Mouse (Mus musculus): ENCODE results near the gene Olfm1.

Olfm1 gene

DNA sequence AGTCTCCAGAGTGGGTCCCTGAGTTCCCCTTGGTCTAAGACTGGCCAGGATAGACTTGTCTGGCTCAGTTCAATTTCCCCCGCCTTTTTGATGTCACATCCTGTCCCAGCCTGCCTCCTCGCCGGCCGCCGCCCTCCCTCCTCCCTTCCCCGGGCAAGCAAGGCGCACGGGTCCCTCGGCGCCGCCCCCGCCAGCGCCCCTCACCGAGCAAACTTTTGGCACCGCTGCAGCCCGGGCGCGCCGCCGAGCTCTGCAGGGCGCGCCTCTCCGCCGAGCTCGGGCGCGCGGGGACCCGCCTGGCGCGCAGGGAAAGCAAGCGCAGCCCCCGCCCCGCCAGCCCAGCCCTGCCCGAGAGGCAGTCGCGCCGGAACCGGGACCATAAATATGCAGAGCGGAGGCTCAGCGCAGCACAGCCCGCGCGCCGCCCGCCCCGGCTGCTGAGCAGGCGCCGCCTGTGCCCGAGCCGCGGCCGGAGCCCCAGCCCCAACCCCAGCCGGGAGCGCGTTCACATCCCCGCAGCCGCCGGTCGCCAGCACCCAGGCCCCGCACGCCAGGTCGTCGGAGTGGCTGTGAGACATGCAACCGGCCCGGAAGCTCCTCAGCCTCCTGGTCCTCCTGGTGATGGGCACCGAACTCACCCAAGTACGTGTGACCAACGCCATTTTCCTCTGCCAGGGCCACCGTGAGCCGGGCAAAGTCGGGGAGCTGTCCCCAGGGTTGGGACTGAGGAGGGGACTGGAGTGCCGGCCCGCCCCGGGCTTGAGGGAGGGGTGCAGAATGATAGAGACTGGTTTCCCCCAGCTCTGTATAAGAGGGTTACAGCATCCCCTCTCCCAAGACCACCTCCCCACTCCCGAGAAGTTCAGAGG lies at the start of gene Olfm1:
Olfm1 (plus strand) TSS at position 172 of the 869 bp plus-strand sequence.
- in situ Hi-C loops (cut with MboI, MseI), result no loop called here

DNA sequence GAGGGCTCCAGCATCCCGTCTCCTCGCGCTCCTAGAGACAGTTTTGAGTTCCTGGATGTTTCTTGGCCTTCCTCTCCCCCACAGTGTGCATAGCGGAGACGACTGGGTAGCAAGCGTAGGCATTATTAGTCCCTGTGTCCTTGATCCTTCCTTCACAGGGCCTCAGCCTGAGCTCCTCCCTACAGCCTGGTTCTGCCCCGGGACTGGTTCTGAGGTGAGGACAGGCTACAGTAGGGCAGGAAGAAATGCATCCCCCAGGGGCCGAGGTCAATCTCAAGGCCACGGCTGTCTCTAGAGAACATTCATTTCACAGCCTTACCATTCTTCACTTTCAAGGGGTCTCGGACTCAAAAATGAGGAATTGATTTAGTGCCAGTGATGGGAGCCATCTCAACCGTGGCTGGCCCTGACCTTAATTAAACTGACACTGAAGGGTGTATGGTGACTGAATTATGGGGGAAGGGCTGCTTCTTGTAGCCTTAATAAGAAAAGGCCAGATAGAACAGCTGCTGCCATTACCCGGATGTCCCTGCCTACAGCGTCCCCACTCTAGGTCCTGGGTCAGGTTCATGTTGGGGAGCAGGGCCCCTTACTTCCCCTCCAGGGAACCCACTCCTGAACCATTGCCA lies 49.3 kb upstream of the Olfm1 start:
- in situ Hi-C loops (cut with MboI, MseI), result loop anchor here (10.0 kb wide), 1 partner anchor 1011 kb away; no protein-coding TSS in a partner anchor

DNA sequence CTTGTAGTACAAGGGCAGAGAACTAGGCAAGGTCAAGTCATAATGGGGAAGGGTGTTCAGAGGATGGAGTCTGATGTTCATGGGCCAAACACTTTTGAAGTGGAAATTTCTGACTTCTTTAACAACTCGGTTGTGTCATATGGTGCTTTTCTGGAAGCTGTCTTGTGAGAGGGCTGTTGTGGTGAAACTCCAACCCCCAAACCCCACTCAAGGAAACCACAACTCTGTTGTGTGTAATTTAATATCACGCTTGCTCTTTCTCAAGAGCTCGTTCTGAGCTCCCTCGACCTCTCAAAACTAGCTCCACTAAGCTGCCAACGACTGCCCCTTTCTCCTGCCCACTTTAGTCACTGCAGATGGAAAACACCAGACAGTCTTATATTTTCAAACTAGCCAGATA lies 47.1 kb upstream of the Olfm1 start:
- in situ Hi-C loops (cut with MboI, MseI), result loop anchor here (10.0 kb wide), 1 partner anchor 1009 kb away; no protein-coding TSS in a partner anchor

DNA sequence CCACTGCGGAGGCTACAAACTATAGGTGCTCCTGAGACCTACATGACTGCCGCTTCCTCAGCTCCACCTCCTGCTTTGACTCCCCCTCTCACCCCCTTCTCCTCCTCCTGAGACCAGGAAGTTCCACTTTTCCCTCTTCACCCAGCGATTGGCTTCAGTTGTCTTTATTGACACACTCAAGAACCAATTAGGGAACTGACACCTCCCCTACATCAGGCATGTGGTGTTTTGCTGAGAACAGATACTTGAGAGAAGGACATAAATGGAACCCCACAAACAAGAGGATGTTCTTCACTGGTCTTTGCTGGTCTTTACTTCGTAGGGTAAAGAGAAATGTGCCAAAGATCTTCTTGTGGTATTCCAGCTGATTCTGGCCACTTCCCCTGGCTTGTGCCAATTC lies 46.6 kb upstream of the Olfm1 start:
- in situ Hi-C loops (cut with MboI, MseI), result loop anchor here (10.0 kb wide), 1 partner anchor 1009 kb away; no protein-coding TSS in a partner anchor

DNA sequence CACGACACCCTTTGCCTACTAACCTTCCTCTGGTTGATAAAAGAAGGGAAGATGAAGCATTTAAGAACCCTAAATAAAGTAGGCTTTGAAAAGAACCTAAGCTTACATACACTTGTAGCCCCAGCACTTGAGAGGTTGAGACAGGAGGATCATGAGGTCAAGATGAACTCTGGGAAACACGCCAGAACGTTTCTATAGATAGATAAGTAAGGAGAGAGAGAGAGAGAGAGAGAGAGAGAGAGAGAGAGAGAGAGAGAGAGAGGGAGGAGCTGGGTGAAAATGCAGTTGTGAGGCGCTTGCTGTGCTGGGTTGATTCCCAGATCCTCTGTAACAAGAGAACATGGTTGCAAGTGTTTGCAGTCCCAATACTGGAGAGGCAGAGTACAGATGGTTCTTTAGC lies 46.1 kb upstream of the Olfm1 start:
- in situ Hi-C loops (cut with MboI, MseI), result loop anchor here (10.0 kb wide), 1 partner anchor 1008 kb away; no protein-coding TSS in a partner anchor

DNA sequence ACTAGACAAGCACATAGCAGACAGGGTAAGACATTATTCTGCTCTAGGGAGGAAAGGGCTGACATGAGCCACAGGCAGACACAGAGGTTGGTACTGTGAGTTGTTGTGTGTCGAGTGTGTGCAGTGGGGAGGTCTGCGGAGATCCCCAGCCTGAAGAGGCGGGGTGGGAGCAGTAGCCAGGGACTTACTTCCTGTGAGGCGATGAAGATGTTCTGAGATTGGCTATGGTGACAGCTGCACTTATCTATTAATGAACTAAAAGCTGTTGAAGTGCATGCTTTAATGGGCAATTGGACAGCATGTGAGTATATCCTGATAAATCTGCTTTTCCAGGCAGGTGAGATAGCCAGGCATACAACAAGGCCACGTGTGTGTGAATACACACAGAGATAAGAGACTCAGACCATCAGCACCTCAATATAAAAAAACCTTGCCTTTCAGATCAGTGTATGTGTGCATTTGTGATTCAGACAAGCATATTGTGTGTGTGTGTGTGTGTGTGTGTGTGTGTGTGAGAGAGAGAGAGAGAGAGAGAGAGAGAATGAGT lies 45.5 kb upstream of the Olfm1 start:
- in situ Hi-C loops (cut with MboI, MseI), result loop anchor here (10.0 kb wide), 1 partner anchor 1007 kb away; no protein-coding TSS in a partner anchor

DNA sequence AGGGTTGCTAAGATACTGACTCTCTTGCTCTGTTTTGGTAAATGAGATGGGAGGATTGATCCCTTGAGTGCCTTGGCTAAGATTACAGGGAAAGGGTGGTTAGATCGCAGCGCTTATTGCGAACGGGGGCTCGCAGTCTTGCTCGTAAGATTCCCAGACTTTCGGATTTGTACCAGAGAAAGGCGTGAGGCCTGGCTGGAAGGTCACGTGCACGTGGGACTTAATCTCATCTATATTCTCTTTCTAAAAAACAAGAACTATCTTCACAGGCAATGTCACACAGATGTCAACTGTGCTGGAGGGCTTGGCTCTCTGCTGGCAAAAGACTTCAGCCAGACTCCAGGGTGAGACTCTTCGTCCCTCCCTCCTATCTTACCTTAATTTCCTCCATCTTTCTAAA lies 43.1 kb upstream of the Olfm1 start:
- in situ Hi-C loops (cut with MboI, MseI), result loop anchor here (10.0 kb wide), 1 partner anchor 1005 kb away; no protein-coding TSS in a partner anchor

DNA sequence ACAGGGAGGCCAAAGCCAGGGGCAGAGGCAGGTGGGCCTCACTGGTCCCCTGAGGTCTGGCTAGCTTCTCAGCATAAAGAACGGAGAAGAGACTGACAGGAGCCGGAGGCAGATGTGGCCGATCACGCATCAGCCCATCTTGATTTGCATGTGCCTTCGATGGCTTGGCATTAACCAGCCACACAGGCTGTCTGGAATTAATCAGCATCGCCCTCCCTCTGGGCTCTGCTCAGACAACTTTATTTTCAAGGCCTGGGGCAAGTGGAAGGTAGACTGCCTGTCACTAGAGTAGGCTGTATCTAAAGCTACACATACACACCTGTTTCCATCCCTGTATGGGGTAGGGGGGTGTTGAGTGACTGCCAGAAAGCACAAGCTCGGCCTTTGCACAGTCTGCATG lies 32.2 kb upstream of the Olfm1 start:
- in situ Hi-C loops (cut with MboI, MseI), result no loop called here

DNA sequence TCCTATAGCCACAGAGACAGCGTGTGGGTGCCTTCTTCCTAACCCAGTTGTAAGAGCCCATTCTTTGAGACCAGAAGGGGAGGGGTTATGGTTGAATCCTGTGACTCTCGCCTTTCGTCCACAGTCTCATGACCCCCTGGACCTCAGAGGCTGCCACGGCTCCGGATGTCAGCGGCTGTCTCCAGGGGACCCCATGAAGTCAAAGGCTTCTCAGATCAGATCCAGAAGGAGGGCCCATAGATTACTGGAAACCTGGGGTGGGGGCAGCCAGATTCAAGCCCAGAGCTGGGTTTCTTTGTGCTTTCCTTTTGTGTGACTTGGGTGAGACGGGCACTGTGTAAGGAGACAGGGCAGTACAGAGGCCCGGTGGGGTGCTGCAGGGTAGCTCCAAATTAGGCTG lies 27.2 kb upstream of the Olfm1 start:
- in situ Hi-C loops (cut with MboI, MseI), result no loop called here

DNA sequence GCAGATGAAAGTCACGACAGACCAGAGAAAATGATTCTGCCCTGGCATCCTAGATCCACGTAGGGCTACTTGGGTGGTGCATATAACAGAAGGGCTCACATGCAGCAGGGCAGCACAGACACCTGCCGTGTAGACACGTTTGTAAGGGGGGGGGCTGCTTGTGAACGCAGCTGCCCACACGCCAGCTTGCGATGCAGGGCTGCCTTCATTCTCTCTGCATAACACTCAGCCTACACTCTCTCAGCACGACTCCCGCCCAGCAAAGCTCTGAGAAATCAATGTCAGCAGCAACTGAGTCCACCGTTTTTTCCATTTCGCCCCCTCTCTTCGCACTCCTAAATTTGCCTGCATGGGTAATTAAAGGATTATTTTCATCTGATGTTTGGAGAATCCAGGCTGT lies 23.5 kb upstream of the Olfm1 start:
- in situ Hi-C loops (cut with MboI, MseI), result no loop called here

DNA sequence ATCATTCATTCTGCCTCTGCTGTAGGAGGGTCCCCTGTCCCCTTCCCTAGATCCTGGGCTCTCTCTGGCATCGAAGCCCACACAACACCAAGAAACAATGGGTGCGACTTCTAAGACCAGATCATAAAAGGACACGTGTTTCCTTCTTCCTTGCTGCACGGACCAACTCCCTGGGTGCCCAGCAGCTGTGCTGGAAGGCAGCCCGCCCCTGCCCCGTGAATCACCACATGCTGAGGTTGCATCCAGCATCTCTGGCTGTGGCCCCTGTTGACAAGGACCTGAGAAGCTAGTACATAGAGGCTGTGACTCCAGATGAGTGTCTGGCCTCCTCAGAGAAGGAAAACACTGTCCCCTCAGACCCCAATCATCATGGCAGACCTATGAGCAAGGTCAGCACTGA lies 20.8 kb upstream of the Olfm1 start:
- in situ Hi-C loops (cut with MboI, MseI), result loop anchor here (10.0 kb wide), 1 partner anchor 1123 kb away; no protein-coding TSS in a partner anchor

DNA sequence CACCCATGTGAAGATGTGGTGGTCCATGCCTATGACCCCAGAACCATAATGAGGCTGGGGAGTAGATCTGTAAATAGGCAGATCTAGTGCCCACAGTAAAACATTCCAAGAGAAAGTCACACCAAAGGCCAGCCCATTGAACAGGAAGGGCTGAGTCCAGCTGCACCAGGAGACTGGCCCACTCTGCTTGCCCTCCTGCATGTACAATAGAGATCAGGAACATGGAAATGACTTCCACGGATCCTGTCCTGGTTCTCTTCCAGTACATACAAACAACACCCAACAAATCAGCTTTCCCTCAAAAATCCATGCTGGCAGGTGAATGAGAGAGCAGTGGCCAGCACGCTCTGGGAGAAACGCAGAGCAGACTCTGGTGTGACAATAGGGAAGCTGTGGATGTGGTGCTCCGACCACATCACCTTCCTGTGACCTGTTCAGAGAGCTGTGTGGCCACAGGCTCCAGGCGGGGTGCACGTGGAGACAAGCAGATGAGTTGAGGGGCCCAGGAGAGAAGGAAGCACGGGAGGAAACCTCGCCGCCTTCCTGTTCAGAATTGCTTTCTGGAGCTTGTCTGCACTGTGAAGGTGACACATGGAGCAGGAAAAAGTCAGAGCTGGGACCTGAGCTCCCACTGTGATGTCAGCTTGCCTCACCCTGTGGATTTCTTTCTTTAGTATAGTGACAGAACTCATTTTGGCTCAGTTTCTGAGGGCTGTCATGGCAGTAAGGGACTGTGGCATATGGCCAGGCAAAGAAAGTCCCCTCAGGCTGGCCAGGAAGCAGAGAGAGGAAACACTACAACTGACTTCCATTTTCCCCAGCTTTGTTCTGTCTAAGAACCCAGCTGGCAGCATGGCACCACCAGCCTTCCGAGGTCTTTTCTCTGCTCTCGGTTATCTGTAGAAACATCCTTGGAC lies 19.3 kb upstream of the Olfm1 start:
- in situ Hi-C loops (cut with MboI, MseI), result loop anchor here (10.0 kb wide), 1 partner anchor 1121 kb away; no protein-coding TSS in a partner anchor

DNA sequence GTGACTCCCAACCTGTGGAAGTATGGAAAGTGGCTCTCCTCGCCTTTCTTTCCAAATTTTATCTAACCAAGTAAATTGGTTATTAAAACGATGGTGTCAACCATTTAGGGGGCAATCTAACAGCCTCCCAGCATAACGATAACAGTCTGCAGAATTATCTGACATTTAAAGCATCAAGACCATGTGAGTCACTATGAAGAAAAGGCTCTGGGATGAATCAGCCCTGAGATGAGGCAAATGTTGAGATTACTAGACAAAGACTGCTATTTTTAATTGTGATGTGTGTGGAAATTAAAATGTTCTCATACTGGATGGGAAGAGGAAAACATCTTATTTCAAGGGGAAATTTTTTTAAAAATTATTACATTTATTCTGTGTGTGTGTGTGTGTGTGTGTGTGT lies 18.4 kb upstream of the Olfm1 start:
- in situ Hi-C loops (cut with MboI, MseI), result loop anchor here (10.0 kb wide), 1 partner anchor 1120 kb away; no protein-coding TSS in a partner anchor

DNA sequence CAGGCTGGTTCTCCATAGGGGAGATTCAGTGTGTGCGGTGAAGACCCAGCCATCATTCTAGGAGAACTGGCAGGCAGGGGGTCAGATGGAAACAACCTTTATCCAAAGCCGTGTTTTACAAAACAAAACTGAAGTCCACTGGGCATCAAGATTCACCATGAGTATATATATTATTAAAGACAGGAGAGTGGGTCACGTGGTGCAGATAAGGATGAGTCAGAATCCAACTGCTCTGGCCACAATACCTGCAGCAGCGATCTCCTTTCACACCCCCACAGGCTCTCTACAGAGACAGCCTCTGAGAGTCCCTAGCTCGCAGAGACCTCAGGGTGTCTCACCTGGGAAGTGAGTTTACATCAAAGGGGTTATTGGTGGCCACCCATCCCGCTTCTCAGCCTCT lies 14.2 kb upstream of the Olfm1 start:
- in situ Hi-C loops (cut with MboI, MseI), result loop anchor here (10.0 kb wide), 1 partner anchor 1116 kb away; no protein-coding TSS in a partner anchor

DNA sequence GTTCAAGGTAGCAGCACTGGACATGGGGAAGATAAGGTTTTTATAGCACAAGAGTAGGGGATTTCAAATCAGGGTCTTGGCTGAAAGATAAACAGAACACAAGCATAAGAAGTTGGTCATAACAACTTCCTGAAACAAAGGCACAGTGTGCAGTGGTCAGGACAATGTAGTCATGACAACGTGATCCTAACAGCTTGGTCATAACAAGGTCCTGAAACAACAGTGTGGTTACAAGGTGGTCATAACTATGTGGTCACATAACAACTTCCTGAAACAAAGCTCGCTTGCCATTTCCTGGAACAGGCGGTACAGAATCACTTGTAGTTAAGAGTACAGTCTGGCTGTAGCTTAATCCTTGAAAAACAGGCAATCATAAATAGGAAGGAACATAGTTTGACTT lies 12.7 kb upstream of the Olfm1 start:
- in situ Hi-C loops (cut with MboI, MseI), result no loop called here

DNA sequence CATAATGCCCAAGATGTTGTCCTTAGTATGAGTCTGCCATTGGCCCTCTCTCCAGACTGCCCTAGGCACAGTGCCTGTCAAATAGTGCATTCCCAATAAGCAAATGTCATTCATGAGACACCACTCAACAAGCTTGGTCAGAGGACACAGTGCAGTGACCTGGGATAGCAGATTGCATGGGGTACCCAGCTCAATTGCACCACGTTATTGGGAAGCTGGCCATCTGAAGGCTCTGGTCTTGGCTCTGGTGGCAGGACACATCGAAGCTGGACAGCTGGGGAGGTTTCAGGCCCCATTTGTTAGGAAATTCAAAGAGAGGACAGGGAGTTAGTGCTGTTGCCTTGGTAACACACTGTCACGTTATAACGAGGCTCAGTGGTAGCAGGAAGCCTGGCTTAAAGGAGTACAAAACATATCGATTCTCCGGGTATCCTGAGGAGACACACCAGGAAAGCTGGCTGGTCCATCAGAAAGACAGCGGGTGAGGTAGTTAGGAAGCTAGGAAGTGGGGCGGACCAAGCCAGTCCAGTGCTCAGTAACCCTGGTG lies 4.3 kb upstream of the Olfm1 start:
- in situ Hi-C loops (cut with MboI, MseI), result no loop called here

DNA sequence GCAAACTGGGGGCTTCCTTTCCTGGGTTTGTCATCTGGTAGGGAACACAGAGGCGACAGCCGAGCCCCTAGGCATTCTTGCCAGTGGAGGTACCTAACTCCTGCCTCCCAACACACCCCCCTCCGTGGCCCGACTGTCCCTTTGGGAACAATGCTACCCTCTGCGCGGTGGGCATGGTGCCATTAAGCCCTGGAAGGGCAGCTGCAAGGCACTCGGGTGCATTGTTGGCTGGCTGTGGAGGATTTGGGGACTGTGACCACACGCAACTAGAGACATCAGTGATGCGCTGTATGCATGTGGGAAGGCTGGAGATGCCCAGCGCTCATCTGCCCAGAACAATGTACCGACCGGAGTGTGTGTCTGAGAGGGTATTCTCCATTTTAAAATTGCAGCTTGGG lies 897 bp downstream of the Olfm1 start:
- in situ Hi-C loops (cut with MboI, MseI), result no loop called here

DNA sequence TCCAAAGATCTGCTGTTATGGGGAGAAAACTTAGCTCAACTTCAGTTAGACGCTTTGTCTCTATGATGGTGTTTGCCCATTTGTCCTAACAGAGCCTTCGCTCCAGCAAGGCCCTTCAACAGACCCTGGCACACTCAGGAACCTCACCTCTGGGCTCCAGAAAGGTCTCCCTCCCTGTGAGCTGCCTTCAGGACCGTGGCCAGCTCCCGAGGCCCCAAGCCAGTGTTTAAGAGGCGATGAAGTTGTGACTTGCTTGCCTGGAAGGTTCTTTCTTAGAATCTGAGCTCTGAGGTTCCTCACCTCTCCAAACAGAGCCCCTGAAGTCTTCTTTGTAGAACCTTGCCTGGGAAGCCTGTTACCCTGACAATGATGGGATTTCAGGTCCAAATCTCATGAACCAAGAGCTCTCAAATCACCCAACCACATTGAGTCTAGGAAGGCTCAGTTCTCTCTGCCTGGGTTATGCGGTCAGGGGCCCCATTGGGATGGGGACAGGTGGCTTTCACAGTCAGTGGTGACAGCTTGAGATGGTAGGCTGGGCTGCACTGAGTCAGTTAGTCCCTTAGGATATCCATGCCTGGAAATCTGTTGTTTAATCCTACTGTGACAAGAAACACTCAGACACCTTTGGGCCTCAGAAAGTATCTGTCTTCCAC lies 2.3 kb downstream of the Olfm1 start:
- in situ Hi-C loops (cut with MboI, MseI), result no loop called here

DNA sequence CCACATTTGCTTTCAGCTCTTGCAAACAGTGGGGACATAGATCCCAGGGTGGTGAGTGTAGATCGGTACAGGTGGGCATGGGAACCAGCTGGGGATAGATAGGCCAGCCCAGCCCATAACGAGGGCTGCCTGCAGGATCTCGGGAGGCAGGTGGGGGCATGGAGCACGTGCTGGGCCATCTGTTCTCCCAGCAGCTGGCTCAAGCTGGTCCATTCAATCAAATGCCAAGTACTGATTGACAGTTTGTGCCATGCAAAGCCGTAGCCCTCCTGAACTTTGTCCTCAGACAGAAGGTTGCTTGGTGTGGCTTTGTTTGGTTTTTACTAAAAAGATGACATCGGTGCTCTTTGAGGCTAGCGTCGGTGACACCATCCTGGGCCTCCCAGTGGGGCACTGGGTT lies 2.9 kb downstream of the Olfm1 start:
- in situ Hi-C loops (cut with MboI, MseI), result no loop called here

DNA sequence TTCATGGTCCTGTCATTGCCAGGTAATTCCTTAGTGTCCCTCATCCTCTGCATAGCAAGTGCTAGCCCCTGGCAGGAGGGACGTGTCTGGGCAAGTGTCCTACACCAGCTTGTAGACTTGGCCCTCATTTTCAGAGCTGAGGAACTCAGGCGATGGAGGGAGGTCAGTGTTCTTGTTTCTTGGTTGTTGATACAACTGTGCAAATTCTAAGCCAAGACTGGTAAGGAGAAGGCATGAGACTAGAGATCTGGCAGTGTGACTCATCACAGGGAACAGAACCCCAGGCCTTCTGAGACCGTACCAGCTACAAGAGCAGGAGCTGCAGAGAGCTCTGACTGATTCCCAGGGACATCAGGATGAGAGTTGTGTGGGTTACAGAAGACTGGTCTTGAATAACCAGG lies 8.6 kb downstream of the Olfm1 start:
- in situ Hi-C loops (cut with MboI, MseI), result loop anchor here (5.0 kb wide), 3 partner anchors 71 to 211 kb away; no protein-coding TSS in a partner anchor

Data from T-helper 1 cell (primary cell).